Mouse (Mus musculus) G1E (cell line): ENCODE results near the gene Katnal1. TPM values are rescaled to one million over a fixed set of nuclear protein-coding genes. Genes with fewer than 3 reads are reported as not detected.

ENCODE experiments used
- ATAC-seq: 2 replicates; pipeline ENCODE4 v1.8.0; 2016; ENCODE audit warnings: mild to moderate bottlenecking; ENCODE audit not compliant: insufficient number of reproducible peaks, poor library complexity, low FRiP score, severe bottlenecking; ENCODE audit errors: extremely low read depth
- DNase-seq: peaks from one replicate; pipeline ENCODE4 v3.0.0; 2012; ENCODE audit warnings: low spot score
- H3K27me3 ChIP-seq: 2 replicates; pipeline ENCODE4 v1.6.1; 2012; ENCODE audit warnings: mild to moderate bottlenecking, low read length, inconsistent platforms; ENCODE audit not compliant: insufficient read depth
- H3K36me3 ChIP-seq: replicated peaks from 2 replicates; pipeline ENCODE3; 2012; ENCODE audit warnings: mild to moderate bottlenecking, inconsistent platforms
- H3K4me1 ChIP-seq: 2 replicates; pipeline ENCODE4 v1.6.1; 2012; ENCODE audit warnings: low read depth, low read length, inconsistent platforms, mixed read lengths; ENCODE audit not compliant: insufficient read depth
- H3K4me3 ChIP-seq: 2 replicates; pipeline ENCODE4 v1.5.1; 2012; ENCODE audit warnings: low read depth, mild to moderate bottlenecking, inconsistent platforms, low read length, moderate library complexity, mixed read lengths
- H3K9me3 ChIP-seq: replicated peaks from 2 replicates; pipeline ENCODE4 v1.6.1; 2012; ENCODE audit warnings: inconsistent platforms
- CTCF ChIP-seq: IDR thresholded peaks from 2 replicates; pipeline ENCODE4 v1.5.1; 2012; ENCODE audit warnings: low read depth, low read length, inconsistent platforms, mixed read lengths
- GATA1 ChIP-seq: IDR thresholded peaks from 2 replicates; pipeline ENCODE4 v1.6.1; 2012; ENCODE audit warnings: borderline replicate concordance, low read length, inconsistent platforms, mixed read lengths
- GATA2 ChIP-seq: IDR thresholded peaks from 2 replicates; pipeline ENCODE4 v1.6.1; 2012; ENCODE audit warnings: low read depth, low read length, inconsistent platforms, borderline replicate concordance
- POLR2AphosphoS5 ChIP-seq: IDR thresholded peaks from 2 replicates; pipeline ENCODE4 v1.6.1; 2012; ENCODE audit warnings: low read depth, low read length, inconsistent platforms; ENCODE audit not compliant: insufficient replicate concordance
- TAL1 ChIP-seq: conservative IDR thresholded peaks from 2 replicates; pipeline ENCODE4 v1.6.1; 2012; ENCODE audit warnings: low read depth, low read length, inconsistent platforms, mixed read lengths
- polyA plus RNA-seq: library from polyadenylated mRNA; stranded (reverse); fragments of >175 nt; gene quantifications from 2 replicates; pipeline ENCODE4 v1.2.3, GENCODE M21; 2012
- total RNA-seq, 2 experiments: library from RNA; stranded (forward) in 1 of 2; stranded (reverse) in 1 of 2; fragments of 200-1000 nt in 1 of 2; fragments of >200 nt in 1 of 2; fragmentation: Nextera tagmentation in 1 of 2; gene quantifications; 2 replicates each; pipeline ENCODE4 v1.2.3; 2014 to 2017

The Katnal1 gene
- total and polyA plus RNA-seq, 3 experiments, result 0.71 TPM; not detected in 2

- Histone ChIP-seq H3K27me3 (no peaks in the 10 kb centered on the region), H3K36me3 (no peaks in the 10 kb centered on the region), H3K9me3 (peaks cover 51% of the 10 kb centered on the region), H3K4me3 (no peak overlapping the region), H3K4me1 (no peaks in the 10 kb centered on the region)
- DNase-seq (no peak), ATAC-seq (no peak)
- TF ChIP-seq POLR2AphosphoS5, result no peak
- no peak for TF ChIP-seq CTCF
- no peak for TF ChIP-seq GATA1
- no peak for TF ChIP-seq GATA2
- no peak for TF ChIP-seq TAL1
These were observed 20.9 kb upstream of the Katnal1 start for GRCm38 (mm10) chr5:148950064-148950463.

GRCm38 (mm10) chr5:148948577-148948976 lies 19.5 kb upstream of the Katnal1 start:
- H3K36me3 ChIP-seq, result no peaks in the 10 kb centered on the region
- no peaks in the 10 kb centered on the region for H3K27me3 ChIP-seq
- peaks cover 54% of the 10 kb centered on the region for H3K9me3 ChIP-seq
- ATAC-seq, result no peak
- H3K4me1 ChIP-seq, result no peaks in the 10 kb centered on the region
- no peak overlapping the region for H3K4me3 ChIP-seq
- TF ChIP-seq GATA2 (no peak), POLR2AphosphoS5 (no peak)
- no peak for DNase-seq

- Histone ChIP-seq H3K4me1 (no peaks in the 10 kb centered on the region), H3K36me3 (no peaks in the 10 kb centered on the region), H3K4me3 (no peak overlapping the region), H3K9me3 (peaks cover 54% of the 10 kb centered on the region), H3K27me3 (no peaks in the 10 kb centered on the region)
- ATAC-seq, result no peak
- TF ChIP-seq TAL1 (no peak), GATA2 (no peak), POLR2AphosphoS5 (no peak), GATA1 (no peak), CTCF (no peak)
- no peak for DNase-seq
These were observed 18.3 kb upstream of the Katnal1 start for GRCm38 (mm10) chr5:148947412-148947811.

GRCm38 (mm10) chr5:148946787-148947186 lies 17.7 kb upstream of the Katnal1 start:
- no peak for ATAC-seq
- DNase-seq, result no peak
- no peaks in the 10 kb centered on the region for H3K27me3 ChIP-seq
- no peak overlapping the region for H3K4me3 ChIP-seq
- H3K36me3 ChIP-seq, result no peaks in the 10 kb centered on the region
- TF ChIP-seq CTCF (no peak), GATA1 (no peak), POLR2AphosphoS5 (no peak), GATA2 (no peak), TAL1 (no peak)
- no peaks in the 10 kb centered on the region for H3K4me1 ChIP-seq
- H3K9me3 ChIP-seq, result peaks cover 57% of the 10 kb centered on the region

GRCm38 (mm10) chr5:148945735-148946134 lies 16.6 kb upstream of the Katnal1 start:
- ATAC-seq, result no peak
- H3K27me3 ChIP-seq, result no peaks in the 10 kb centered on the region
- no peaks in the 10 kb centered on the region for H3K4me1 ChIP-seq
- no peak for DNase-seq
- no peak overlapping the region for H3K4me3 ChIP-seq
- no peaks in the 10 kb centered on the region for H3K36me3 ChIP-seq
- peaks cover 57% of the 10 kb centered on the region for H3K9me3 ChIP-seq
- TF ChIP-seq GATA1, result no peak
- TF ChIP-seq TAL1, result no peak
- TF ChIP-seq GATA2, result no peak
- no peak for TF ChIP-seq POLR2AphosphoS5

- H3K4me3 ChIP-seq, result no peak overlapping the region
- H3K9me3 ChIP-seq, result peaks cover 62% of the 10 kb centered on the region
- TF ChIP-seq POLR2AphosphoS5, result no peak
- TF ChIP-seq GATA2, result no peak
- TF ChIP-seq CTCF, result no peak
- TF ChIP-seq GATA1, result no peak
- TF ChIP-seq TAL1, result no peak
- H3K36me3 ChIP-seq, result no peaks in the 10 kb centered on the region
- H3K4me1 ChIP-seq, result no peaks in the 10 kb centered on the region
- ATAC-seq, result no peak
- no peaks in the 10 kb centered on the region for H3K27me3 ChIP-seq
- DNase-seq, result no peak
These were observed 14.9 kb upstream of the Katnal1 start for GRCm38 (mm10) chr5:148944024-148944423.

GRCm38 (mm10) chr5:148943444-148943843 lies 14.3 kb upstream of the Katnal1 start:
- Histone ChIP-seq H3K36me3 (no peaks in the 10 kb centered on the region), H3K4me1 (no peaks in the 10 kb centered on the region), H3K4me3 (no peak overlapping the region), H3K27me3 (no peaks in the 10 kb centered on the region), H3K9me3 (peaks cover 64% of the 10 kb centered on the region)
- DNase-seq (no peak), ATAC-seq (no peak)
- no peak for TF ChIP-seq TAL1
- no peak for TF ChIP-seq POLR2AphosphoS5
- no peak for TF ChIP-seq CTCF
- TF ChIP-seq GATA2, result no peak
- TF ChIP-seq GATA1, result no peak
